Mouse (Mus musculus) erythroblast, embryonic 14.5 days (primary cell): ENCODE measurements around the gene Yars. TPM values are rescaled to one million over a fixed set of nuclear protein-coding genes. Genes with fewer than 3 reads are reported as not detected.
A peak's percentile ranks its signal among the peaks of the same experiment; 100 is the strongest.

ENCODE experiments used
- H3K27me3 ChIP-seq: 2 replicates; pipeline ENCODE4 v1.6.1; 2012; ENCODE audit warnings: inconsistent platforms; ENCODE audit not compliant: control insufficient read depth
- H3K36me3 ChIP-seq: 2 replicates; pipeline ENCODE4 v1.6.1; 2012; ENCODE audit warnings: mild to moderate bottlenecking, inconsistent platforms; ENCODE audit not compliant: control insufficient read depth
- H3K4me1 ChIP-seq: 2 replicates; pipeline ENCODE4 v1.6.1; 2012; ENCODE audit warnings: inconsistent platforms; ENCODE audit not compliant: control insufficient read depth
- H3K4me3 ChIP-seq: replicated peaks from 2 replicates; pipeline ENCODE3; 2012; ENCODE audit warnings: moderate library complexity, mild to moderate bottlenecking, inconsistent platforms
- H3K9me3 ChIP-seq: 2 replicates; pipeline ENCODE4 v1.6.1; 2012; ENCODE audit warnings: low read length, inconsistent platforms, mixed read lengths; ENCODE audit not compliant: control insufficient read depth
- GATA1 ChIP-seq: IDR thresholded peaks from 2 replicates; pipeline ENCODE4 v1.6.1; 2012; ENCODE audit warnings: low read length, inconsistent platforms, mixed read lengths
- TAL1 ChIP-seq: IDR thresholded peaks from 3 replicates; pipeline ENCODE4 v1.6.1; 2012; ENCODE audit warnings: low read length, inconsistent platforms, mixed read lengths
- polyA plus RNA-seq: library from polyadenylated mRNA; stranded (reverse); fragments of >175 nt; gene quantifications from 2 replicates; pipeline ENCODE4 v1.2.3, GENCODE M21; 2012

Yars gene
- polyA plus RNA-seq, 1 experiment, result 2.7 TPM

GRCm38 (mm10) chr4:129234488-129234887, 44.9 kb downstream of the Yars start:
- Histone ChIP-seq H3K27me3 (peaks cover 30% of the 10 kb centered on the region), H3K4me1 (peaks cover 86% of the 10 kb centered on the region), H3K9me3 (no peaks in the 10 kb centered on the region; the same call in 1 of the 2 replicates), H3K36me3 (no peaks in the 10 kb centered on the region), H3K4me3 (peak overlapping the region; percentile 23)
- peak; percentile 51; the same call in 1 of the 2 replicates for TF ChIP-seq GATA1
- peak; percentile 58 for TF ChIP-seq TAL1

- Histone ChIP-seq H3K4me1 (peaks cover 91% of the 10 kb centered on the region), H3K4me3 (no peak overlapping the region), H3K9me3 (no peaks in the 10 kb centered on the region), H3K36me3 (no peaks in the 10 kb centered on the region), H3K27me3 (peaks cover 30% of the 10 kb centered on the region)
- TF ChIP-seq GATA1 (peak; percentile 74), TAL1 (peak; percentile 62)
Observed at GRCm38 (mm10) chr4:129235147-129235546, 45.6 kb downstream of the Yars start.

DNA sequence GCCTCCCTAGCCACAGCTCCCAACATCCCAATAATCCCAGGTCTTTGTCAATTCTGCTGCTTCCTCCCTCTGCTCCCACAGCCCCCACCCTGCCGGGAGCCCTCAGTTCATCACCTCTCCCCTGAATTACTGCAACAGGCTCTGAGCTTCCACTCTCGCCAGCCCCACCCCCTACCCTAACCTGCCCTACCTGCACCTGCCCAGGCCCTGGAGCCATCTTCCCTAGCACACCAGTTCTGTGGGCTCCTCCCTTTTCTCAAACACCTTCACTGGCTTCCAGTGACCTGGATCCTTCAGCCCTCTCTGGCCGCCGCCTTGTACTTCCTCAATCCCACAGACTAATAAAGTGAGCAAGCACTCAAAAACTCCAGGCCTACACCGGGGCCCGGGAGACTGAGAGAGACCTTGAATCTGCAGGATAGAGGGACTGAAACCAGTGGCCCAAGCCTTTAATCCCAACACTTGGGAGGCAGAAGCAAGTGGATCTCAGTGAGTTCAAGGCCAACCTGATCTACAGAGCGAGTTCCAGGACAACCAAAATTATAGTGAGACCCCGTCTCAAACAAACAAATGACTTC, 46.8 kb downstream of the Yars start:
- no peaks in the 10 kb centered on the region for H3K36me3 ChIP-seq
- peaks cover 81% of the 10 kb centered on the region for H3K4me1 ChIP-seq
- H3K27me3 ChIP-seq, result peaks cover 41% of the 10 kb centered on the region
- no peaks in the 10 kb centered on the region for H3K9me3 ChIP-seq
- no peak overlapping the region for H3K4me3 ChIP-seq
- TF ChIP-seq TAL1, result no peak
- TF ChIP-seq GATA1, result no peak

- H3K9me3 ChIP-seq, result no peaks in the 10 kb centered on the region
- peaks cover 68% of the 10 kb centered on the region for H3K4me1 ChIP-seq
- no peaks in the 10 kb centered on the region for H3K36me3 ChIP-seq
- H3K4me3 ChIP-seq, result peak overlapping the region; percentile 62
- H3K27me3 ChIP-seq, result peaks cover 54% of the 10 kb centered on the region
- TF ChIP-seq GATA1, result no peak
- no peak for TF ChIP-seq TAL1
Observed at GRCm38 (mm10) chr4:129237843-129238441, 48.4 kb downstream of the Yars start.

GRCm38 (mm10) chr4:129238579-129239016, 49.0 kb downstream of the Yars start:
- Histone ChIP-seq H3K27me3 (peaks cover 55% of the 10 kb centered on the region), H3K4me3 (peak overlapping the region; percentile 62)

GRCm38 (mm10) chr4:129239075-129239474, 49.5 kb downstream of the Yars start:
- H3K4me1 ChIP-seq, result peaks cover 61% of the 10 kb centered on the region
- H3K9me3 ChIP-seq, result no peaks in the 10 kb centered on the region
- TF ChIP-seq TAL1 (no peak), GATA1 (no peak)
- H3K4me3 ChIP-seq, result peak overlapping the region; percentile 62
- H3K36me3 ChIP-seq, result no peaks in the 10 kb centered on the region
- H3K27me3 ChIP-seq, result peaks cover 57% of the 10 kb centered on the region

More at GRCm38 (mm10) chr4:129238579-129239016, 49.0 kb downstream of the Yars start:
- no peak for TF ChIP-seq GATA1
- TF ChIP-seq TAL1, result no peak
- Histone ChIP-seq H3K36me3 (no peaks in the 10 kb centered on the region), H3K4me1 (peaks cover 62% of the 10 kb centered on the region), H3K9me3 (no peaks in the 10 kb centered on the region)

- Histone ChIP-seq H3K9me3 (no peaks in the 10 kb centered on the region; the same call in 1 of the 2 replicates), H3K4me1 (peaks cover 44% of the 10 kb centered on the region), H3K27me3 (peaks cover 86% of the 10 kb centered on the region), H3K4me3 (no peak overlapping the region), H3K36me3 (no peaks in the 10 kb centered on the region)
- no peak for TF ChIP-seq TAL1
- no peak for TF ChIP-seq GATA1
Observed at GRCm38 (mm10) chr4:129241898-129242297, 52.3 kb downstream of the Yars start.

DNA sequence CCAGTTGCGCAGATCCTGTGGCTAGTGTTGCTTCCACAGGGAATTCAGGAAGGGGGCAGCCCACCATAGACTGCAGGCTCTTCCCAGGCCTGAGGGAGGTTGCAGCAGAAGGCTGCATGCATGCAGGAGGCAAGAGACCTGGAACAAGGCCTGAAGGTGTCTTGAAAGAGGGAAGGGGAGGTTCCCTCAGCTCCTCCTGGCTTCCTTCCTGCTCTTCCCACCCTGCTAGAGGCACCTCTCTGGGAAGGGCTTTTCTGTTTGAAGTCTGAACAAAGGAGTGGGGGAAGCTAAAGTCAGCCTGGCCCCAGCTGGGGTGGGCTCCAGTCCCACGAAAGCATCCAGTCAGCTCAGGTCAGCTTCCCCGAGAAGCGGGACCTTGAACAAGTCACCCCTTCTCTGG, 52.8 kb downstream of the Yars start:
- TF ChIP-seq GATA1 (no peak), TAL1 (no peak)
- H3K4me1 ChIP-seq, result peaks cover 40% of the 10 kb centered on the region

DNA sequence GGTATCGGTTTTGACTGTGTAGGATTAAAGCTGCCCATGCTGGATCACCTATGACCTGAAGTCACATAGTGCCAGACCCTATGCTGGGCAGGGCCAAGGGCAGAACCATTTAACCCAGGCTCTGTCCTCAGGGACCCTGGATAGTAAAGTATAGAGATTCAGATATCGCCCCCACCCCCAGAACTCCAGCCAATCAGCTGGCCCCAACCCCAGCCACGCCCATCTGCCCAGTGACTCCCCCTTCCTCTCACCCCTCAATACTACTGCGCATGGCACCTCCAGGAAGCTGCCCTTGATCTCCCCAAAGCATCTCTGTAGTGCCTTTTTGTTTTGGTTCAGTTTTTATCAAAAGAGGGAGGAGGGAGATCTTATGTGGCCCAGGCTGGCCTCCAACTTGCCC, 53.2 kb downstream of the Yars start:
- TF ChIP-seq GATA1, result no peak
- no peak for TF ChIP-seq TAL1
- no peak overlapping the region for H3K4me3 ChIP-seq
- H3K4me1 ChIP-seq, result peaks cover 40% of the 10 kb centered on the region
- H3K36me3 ChIP-seq, result no peaks in the 10 kb centered on the region
- peaks cover 1% of the 10 kb centered on the region; the same call in 1 of the 2 replicates for H3K9me3 ChIP-seq
- H3K27me3 ChIP-seq, result peaks cover 88% of the 10 kb centered on the region

More for the DNA sequence above, 52.8 kb downstream of the Yars start:
- H3K27me3 ChIP-seq, result peaks cover 88% of the 10 kb centered on the region
- no peaks in the 10 kb centered on the region; the same call in 1 of the 2 replicates for H3K9me3 ChIP-seq
- no peak overlapping the region for H3K4me3 ChIP-seq
- no peaks in the 10 kb centered on the region for H3K36me3 ChIP-seq
